Mouse (Mus musculus) brain, embryonic 18.5 days (tissue): ENCODE measurements at regions not wholly inside any gene's neighbourhood (a gene's known extent, or its start where the extent isn't known, plus 50 kb on each side); places are given as distances from the start of the nearest gene placed in this dataset.
A peak's percentile ranks its signal among the peaks of the same experiment; 100 is the strongest.
"Not testable (repeated sequence)": the region's sequence is repeated elsewhere in the genome, so short reads cannot be mapped to it uniquely, and the experiment has no call there.

Source experiments
- DNase-seq: peaks from one replicate; pipeline ENCODE4 v3.0.0-alpha.2; 2012; ENCODE audit warnings: low read depth, low spot score

GRCm38 (mm10) chr12:6638761-6639281, 1263.3 kb upstream of the Klhl29 start:
- DNase-seq, result peak; percentile 88

- DNase-seq, result no peak
Observed at GRCm38 (mm10) chr12:6637771-6638305, 1262.4 kb upstream of the Klhl29 start.

- no peak for DNase-seq
Observed at GRCm38 (mm10) chr12:6622575-6623146, 1247.2 kb upstream of the Klhl29 start.

- DNase-seq, result no peak
Observed at GRCm38 (mm10) chr12:6601111-6601510, 1225.6 kb upstream of the Klhl29 start.

- not testable (repeated sequence) for DNase-seq
Observed at GRCm38 (mm10) chr12:6595484-6595883, 1220.0 kb upstream of the Klhl29 start.

GRCm38 (mm10) chr12:6590231-6590630, 1214.7 kb upstream of the Klhl29 start:
- DNase-seq, result no peak

- no peak for DNase-seq
Observed at GRCm38 (mm10) chr12:6588031-6588701, 1212.7 kb upstream of the Klhl29 start.

- DNase-seq, result no peak
Observed at GRCm38 (mm10) chr12:6580195-6580594, 1204.7 kb upstream of the Klhl29 start.

- DNase-seq, result no peak
Observed at GRCm38 (mm10) chr12:6576866-6577360, 1201.4 kb upstream of the Klhl29 start.
